Comparison of ENCODE assay signal across 8 mouse cellular contexts in genomic region chr8:117278668-117279132, GRCm38 (mm10). TPM values are rescaled to one million over a fixed set of nuclear protein-coding genes. Genes with fewer than 3 reads are reported as not detected.
DNase-seq lines count a peak whose midpoint lies in the region; ATAC-seq and TF ChIP-seq lines count a peak whose summit lies in the region.

No protein-coding gene starts in this region.

- DNase-seq in adrenal gland, postnatal 14 days, result peak; percentile 77
- peak; percentile 72 for DNase-seq in forebrain, embryonic 14.5 days (ENCODE audit: low spot score)
- no peak for DNase-seq in limb, embryonic 14.5 days (ENCODE audit: low spot score)
- peak; percentile 84 for DNase-seq in retina, postnatal 1 day
- no peak for DNase-seq in heart, postnatal 4 days
- no peak for DNase-seq in right cerebral cortex, adult 2 months (ENCODE audit: low spot score in 2 of 2)

- peak overlapping the region; percentile 77 for H3K27ac ChIP-seq in forebrain, embryonic 14.5 days (ENCODE audit: low read depth, low read length)
- peak overlapping the region; percentile 33; the same call in 1 of the 2 replicates for H3K27ac ChIP-seq in limb, embryonic 14.5 days (replicated peaks; ENCODE audit: low read depth, low read length)

- H3K9me3 ChIP-seq in E14TG2a.4 (ENCODE audit: low read length), result no peaks in the 10 kb centered on the region
- H3K9me3 ChIP-seq in forebrain, embryonic 14.5 days (replicated peaks; ENCODE audit: control insufficient read depth, low read length), result no peaks in the 10 kb centered on the region
- no peaks in the 10 kb centered on the region for H3K9me3 ChIP-seq in limb, embryonic 14.5 days (ENCODE audit: control insufficient read depth, low read length)

- peaks cover 11% of the 10 kb centered on the region for H3K36me3 ChIP-seq in E14TG2a.4 (ENCODE audit: insufficient read depth, low read length)
- 0 out of 2 replicates have a peak, but pooled peaks cover under 1% of the 10 kb centered on the region for H3K36me3 ChIP-seq in forebrain, embryonic 14.5 days (ENCODE audit: control insufficient read depth, insufficient read depth, low read length)
- H3K36me3 ChIP-seq in limb, embryonic 14.5 days (ENCODE audit: control insufficient read depth, insufficient read depth, low read length), result no peaks in the 10 kb centered on the region

- WGBS in forebrain, embryonic 14.5 days, result 11% methylated on average over 20 of the region's 20 CpGs
- 78% methylated on average over 20 of the region's 20 CpGs for whole genome bisulfite sequencing in limb, embryonic 14.5 days

- no peak for TF ChIP-seq POLR2A in limb, embryonic 14.5 days (IDR thresholded peaks at IDR 0.05; ENCODE audit: borderline replicate concordance, extremely low read depth, insufficient read depth, insufficient read length)

- peaks cover 73% of the 10 kb centered on the region for H3K4me1 ChIP-seq in E14TG2a.4 (replicated peaks; ENCODE audit: low read depth, low read length)
- H3K4me1 ChIP-seq in forebrain, embryonic 14.5 days (ENCODE audit: control insufficient read depth, insufficient read depth, low read length), result peaks cover 20% of the 10 kb centered on the region
- peaks cover 10% of the 10 kb centered on the region for H3K4me1 ChIP-seq in limb, embryonic 14.5 days (ENCODE audit: control insufficient read depth, insufficient read depth, low read length)

- ATAC-seq in forebrain, embryonic 14.5 days, result 0 out of 2 replicates have a peak, but pooled peaks have one; percentile 30
- no peak for ATAC-seq in limb, embryonic 14.5 days (ENCODE audit: low FRiP score, low read depth)
- no peak for ATAC-seq in megakaryocyte-erythroid progenitor cell, adult 5-6 weeks (replicated peaks; ENCODE audit: low FRiP score, low TSS enrichment, poor library complexity, severe bottlenecking)

- H3K4me3 ChIP-seq in E14TG2a.4 (replicated peaks; ENCODE audit: low read length), result peak overlapping the region; percentile 8; the same call in 1 of the 2 replicates
- no peak overlapping the region for H3K4me3 ChIP-seq in forebrain, embryonic 14.5 days (ENCODE audit: low read depth, low read length)
- no peak overlapping the region for H3K4me3 ChIP-seq in limb, embryonic 14.5 days (replicated peaks; ENCODE audit: low read length)

- peak overlapping the region; percentile 26 for H3K9ac ChIP-seq in forebrain, embryonic 14.5 days (ENCODE audit: low read length)
- H3K9ac ChIP-seq in limb, embryonic 14.5 days (ENCODE audit: low read depth, low read length, severe bottlenecking), result no peak overlapping the region

- no peak for TF ChIP-seq CTCF in E14TG2a.4 (conservative IDR thresholded peaks at IDR 0.05; ENCODE audit: low read length)

- H3K27me3 ChIP-seq in E14TG2a.4 (ENCODE audit: insufficient read depth, low read length), result no peaks in the 10 kb centered on the region
- no peaks in the 10 kb centered on the region for H3K27me3 ChIP-seq in forebrain, embryonic 14.5 days (replicated peaks; ENCODE audit: control insufficient read depth, insufficient read depth, low read length)
- H3K27me3 ChIP-seq in limb, embryonic 14.5 days (ENCODE audit: control insufficient read depth, insufficient read depth, low read length), result no peaks in the 10 kb centered on the region

- peak overlapping the region; percentile 39 for H3K4me2 ChIP-seq in forebrain, embryonic 14.5 days (ENCODE audit: low read length)
- no peak overlapping the region for H3K4me2 ChIP-seq in limb, embryonic 14.5 days (replicated peaks; ENCODE audit: low read depth, low read length, severe bottlenecking)

RNA-seq across cellular contexts. Expression of gene Cmip, which starts 21.8 kb away (rescaled TPM):
- total RNA-seq in adrenal gland, postnatal 14 days (2021), result 94.6 and 96.2 TPM in 2 replicates
- 57.4 and 69.6 TPM in 2 replicates for polyA plus RNA-seq in forebrain, embryonic 14.5 days (2014; fragmentation: Nextera tagmentation; extraction: Ambion mirVana)
- polyA plus RNA-seq in limb, embryonic 14.5 days (2012; rRNA removed), result 39.7 and 48.3 TPM in 2 replicates
- polyA plus RNA-seq in limb, embryonic 14.5 days (2014; fragmentation: Nextera tagmentation; extraction: Ambion mirVana), result 27.1 and 37.1 TPM in 2 replicates
- total RNA-seq in megakaryocyte-erythroid progenitor cell, adult 5-6 weeks (2014; fragmentation: Nextera tagmentation), result 40.2 and 60.7 TPM in 2 replicates
- 9.3 and 9.6 TPM in 2 replicates for total RNA-seq in megakaryocyte-erythroid progenitor cell, adult 5-6 weeks (2017)
- total RNA-seq in heart, postnatal 4 days (2021), result 10 to 100 TPM; 32.2 to 34.5 TPM

Comparison
In these comparisons a context has a peak if more than half of its experiments do, and no peak if none do; other contexts are left out.
1. DNase-seq: peak in adrenal gland, postnatal 14 days (single experiment), forebrain, embryonic 14.5 days (single experiment) and retina, postnatal 1 day (single experiment); none in limb, embryonic 14.5 days (single experiment), heart, postnatal 4 days (single experiment) and right cerebral cortex, adult 2 months (0 of 2).